Mouse (Mus musculus) lung, postnatal 0 days (tissue): ENCODE results near the gene Akap9. TPM values are rescaled to one million over a fixed set of nuclear protein-coding genes. Genes with fewer than 3 reads are reported as not detected.

Experiments used
- ATAC-seq: fragments of 200-750 bp; cut with Nextera tagmentation; 2 replicates; pipeline ENCODE4 v1.8.0; 2017; ENCODE audit warnings: moderate library complexity
- DNase-seq: peaks from one replicate; pipeline ENCODE4 v3.0.0-alpha.2; 2016; ENCODE audit warnings: low spot score
- H3K27ac ChIP-seq: fragments of 300-500 bp; sonication (generic); 2 replicates; pipeline ENCODE4 v1.5.1; 2014; ENCODE audit warnings: antibody characterized with exemption, mild to moderate bottlenecking, low read length, mixed read lengths
- H3K27me3 ChIP-seq: fragments of 300-500 bp; sonication (generic); replicated peaks from 2 replicates; pipeline ENCODE4 v1.6.1; 2014; ENCODE audit warnings: low read length, mixed read lengths; ENCODE audit not compliant: insufficient read depth
- H3K36me3 ChIP-seq: fragments of 300-500 bp; sonication (generic); 2 replicates; pipeline ENCODE4 v1.6.1; 2014; ENCODE audit warnings: low read length, mixed read lengths; ENCODE audit not compliant: insufficient read depth
- H3K4me1 ChIP-seq: fragments of 300-500 bp; sonication (generic); 2 replicates; pipeline ENCODE4 v1.6.1; 2014; ENCODE audit warnings: antibody characterized with exemption, low read depth, low read length, mixed read lengths; ENCODE audit not compliant: insufficient read depth
- H3K4me2 ChIP-seq: fragments of 300-500 bp; sonication (generic); replicated peaks from 2 replicates; pipeline ENCODE4 v1.6.1; 2014; ENCODE audit warnings: low read depth, mild to moderate bottlenecking, low read length, moderate library complexity, mixed read lengths
- H3K4me3 ChIP-seq: fragments of 300-500 bp; sonication (generic); 2 replicates; pipeline ENCODE4 v1.5.1; 2014; ENCODE audit warnings: low read depth, low read length
- H3K9ac ChIP-seq: fragments of 300-500 bp; sonication (generic); replicated peaks from 2 replicates; pipeline ENCODE4 v1.6.1; 2014; ENCODE audit warnings: low read depth, mild to moderate bottlenecking
- H3K9me3 ChIP-seq: fragments of 300-500 bp; sonication (generic); 2 replicates; pipeline ENCODE4 v1.6.1; 2016; ENCODE audit warnings: low read length, mixed read lengths
- CTCF ChIP-seq: IDR thresholded peaks from 2 replicates; pipeline ENCODE4 v1.5.1; 2016; ENCODE audit warnings: antibody characterized with exemption, mild to moderate bottlenecking
- EP300 ChIP-seq: IDR thresholded peaks from 2 replicates; pipeline ENCODE4 v1.6.1; 2016; ENCODE audit warnings: antibody characterized with exemption, mild to moderate bottlenecking, control low read depth
- WGBS: fragments of 180-500 bp; shearing (Covaris S2); extraction: QIAGEN DNeasy Blood & Tissue Kit; methylation state at CpG from one replicate; pipeline ENCODE4 v1.1.7; 2014; 5-methylcytosine and 5-hydroxymethylcytosine counted together
- polyA plus RNA-seq: library from polyadenylated mRNA; unstranded; fragments of >200 nt; fragmentation: Nextera tagmentation; extraction: Ambion mirVana; gene quantifications from 2 replicates; pipeline ENCODE4 v1.2.1, GENCODE M21; 2015

The Akap9 gene
- polyA plus RNA-seq, 1 experiment from 2014 or later = 144 TPM

- TF ChIP-seq EP300 (no peak), CTCF (no peak)
- Histone ChIP-seq H3K36me3 (peaks cover 19% of the 10 kb centered on the region; the same call in 1 of the 2 replicates), H3K4me1 (no peaks in the 10 kb centered on the region), H3K9me3 (no peaks in the 10 kb centered on the region), H3K27ac (no peak overlapping the region), H3K9ac (no peak overlapping the region), H3K27me3 (no peaks in the 10 kb centered on the region), H3K4me2 (no peak overlapping the region), H3K4me3 (no peak overlapping the region)
- 84% methylated on average over 3 of the region's 3 CpGs for WGBS
- no peak for ATAC-seq
- no peak for DNase-seq
Measured at GRCm38 (mm10) chr5:4079086-4079485, 151.2 kb downstream of the Akap9 start.

DNA sequence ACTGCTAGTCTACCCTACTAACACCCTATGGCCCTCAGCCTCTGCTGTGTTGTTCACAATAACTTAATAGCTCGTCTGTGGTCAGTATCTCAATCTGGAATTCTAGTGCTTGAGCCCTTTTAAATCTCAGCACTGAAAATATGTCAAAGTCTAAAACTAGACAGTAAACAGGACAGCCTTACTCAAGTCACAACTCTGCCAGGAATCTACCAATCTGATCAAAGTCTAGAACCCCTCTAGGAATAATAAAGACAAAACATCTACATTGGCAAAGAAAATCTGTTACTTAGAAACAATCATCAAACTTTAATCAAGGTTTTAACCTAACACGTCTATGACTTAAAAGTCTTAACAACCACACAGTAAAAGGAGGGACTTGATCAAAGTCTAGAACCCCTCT is 153.0 kb downstream of the Akap9 start:
- Histone ChIP-seq H3K27me3 (no peaks in the 10 kb centered on the region), H3K4me3 (no peak overlapping the region), H3K9me3 (no peaks in the 10 kb centered on the region), H3K9ac (no peak overlapping the region), H3K4me1 (no peaks in the 10 kb centered on the region), H3K4me2 (no peak overlapping the region), H3K27ac (no peak overlapping the region), H3K36me3 (peaks cover 19% of the 10 kb centered on the region; the same call in 1 of the 2 replicates)
- TF ChIP-seq EP300 = no peak
- WGBS = 85% methylated on average over 2 of the region's 2 CpGs
- DNase-seq (no peak), ATAC-seq (no peak)

DNA sequence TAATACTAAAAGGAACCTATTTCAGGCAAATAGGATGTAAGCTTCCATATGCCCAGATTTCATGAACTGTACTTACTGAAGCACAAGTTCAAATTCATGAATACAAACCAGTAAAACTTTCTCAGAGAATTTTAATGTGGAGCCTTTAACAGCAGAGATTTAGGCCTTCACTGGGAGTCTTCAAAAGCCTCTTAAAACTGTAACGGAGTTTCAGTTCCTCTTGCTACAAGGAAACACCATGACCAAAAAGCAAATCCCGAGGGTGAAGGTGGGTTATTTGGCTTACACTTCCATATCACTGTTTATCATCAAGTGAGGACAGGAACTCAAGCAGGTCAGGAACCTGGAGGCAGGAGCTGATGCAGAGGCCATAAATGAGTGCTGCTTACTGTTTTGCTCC is 153.7 kb downstream of the Akap9 start:
- TF ChIP-seq CTCF = no peak
- ATAC-seq = no peak

GRCm38 (mm10) chr5:4084948-4085347 is 157.1 kb downstream of the Akap9 start:
- WGBS = 72% methylated on average over 7 of the region's 7 CpGs
- Histone ChIP-seq H3K4me3 (no peak overlapping the region), H3K4me1 (no peaks in the 10 kb centered on the region), H3K27ac (no peak overlapping the region), H3K9ac (no peak overlapping the region), H3K36me3 (peaks cover 17% of the 10 kb centered on the region; the same call in 1 of the 2 replicates), H3K4me2 (no peak overlapping the region), H3K9me3 (no peaks in the 10 kb centered on the region), H3K27me3 (no peaks in the 10 kb centered on the region)
- no peak for ATAC-seq
- no peak for TF ChIP-seq EP300
- no peak for TF ChIP-seq CTCF
- DNase-seq = no peak

More for the DNA sequence above, 153.7 kb downstream of the Akap9 start:
- 66% methylated on average over 2 of the region's 2 CpGs for WGBS
- no peaks in the 10 kb centered on the region for H3K9me3 ChIP-seq
- no peak overlapping the region for H3K9ac ChIP-seq
- peaks cover 19% of the 10 kb centered on the region; the same call in 1 of the 2 replicates for H3K36me3 ChIP-seq
- H3K4me2 ChIP-seq = no peak overlapping the region
- H3K4me1 ChIP-seq = no peaks in the 10 kb centered on the region
- no peak overlapping the region for H3K4me3 ChIP-seq
- H3K27ac ChIP-seq = no peak overlapping the region
- no peak for DNase-seq
- no peaks in the 10 kb centered on the region for H3K27me3 ChIP-seq

- no peak for ATAC-seq
- TF ChIP-seq EP300 (no peak), CTCF (no peak)
- Histone ChIP-seq H3K9ac (no peak overlapping the region), H3K4me2 (no peak overlapping the region), H3K4me1 (no peaks in the 10 kb centered on the region), H3K27me3 (no peaks in the 10 kb centered on the region), H3K9me3 (no peaks in the 10 kb centered on the region), H3K36me3 (peaks cover 17% of the 10 kb centered on the region; the same call in 1 of the 2 replicates), H3K27ac (no peak overlapping the region), H3K4me3 (no peak overlapping the region)
- WGBS = 85% methylated on average over 4 of the region's 4 CpGs
- no peak for DNase-seq
Measured at GRCm38 (mm10) chr5:4086309-4086708, 158.5 kb downstream of the Akap9 start.

- Histone ChIP-seq H3K9me3 (no peaks in the 10 kb centered on the region), H3K9ac (no peak overlapping the region), H3K4me1 (no peaks in the 10 kb centered on the region), H3K27me3 (no peaks in the 10 kb centered on the region), H3K4me3 (no peak overlapping the region), H3K27ac (no peak overlapping the region), H3K36me3 (peaks cover 17% of the 10 kb centered on the region; the same call in 1 of the 2 replicates), H3K4me2 (no peak overlapping the region)
- TF ChIP-seq CTCF = no peak
- no peak for TF ChIP-seq EP300
- ATAC-seq = no peak
- 94% methylated on average over 5 of the region's 5 CpGs for WGBS
- no peak for DNase-seq
Measured at GRCm38 (mm10) chr5:4088190-4088589, 160.3 kb downstream of the Akap9 start.

DNA sequence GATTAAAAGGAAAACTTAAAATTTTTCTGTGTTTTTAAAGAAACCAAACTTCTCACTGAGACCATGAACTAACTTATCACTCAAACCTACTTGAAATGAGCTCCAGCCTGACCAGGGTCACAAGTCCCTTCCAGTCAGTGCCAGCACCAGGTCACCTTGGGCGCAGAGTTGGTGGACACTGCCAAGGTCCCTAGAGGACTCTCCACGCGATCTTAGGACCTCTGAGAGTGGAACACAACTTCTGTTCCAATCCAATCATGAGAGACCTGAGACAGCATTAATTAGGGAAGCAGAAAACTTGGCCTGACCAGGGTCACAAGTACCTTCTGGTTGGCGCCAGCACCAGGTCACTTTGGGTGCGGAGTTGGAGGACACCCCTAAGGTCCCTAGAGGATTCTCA is 166.6 kb downstream of the Akap9 start:
- no peaks in the 10 kb centered on the region for H3K9me3 ChIP-seq
- WGBS = 96% methylated on average over 5 of the region's 5 CpGs

More for the DNA sequence above, 166.6 kb downstream of the Akap9 start:
- H3K36me3 ChIP-seq = peaks cover 12% of the 10 kb centered on the region; the same call in 1 of the 2 replicates
- no peak for DNase-seq
- TF ChIP-seq EP300 (no peak), CTCF (no peak)
- H3K9ac ChIP-seq = no peak overlapping the region
- no peak overlapping the region for H3K4me3 ChIP-seq
- no peak for ATAC-seq
- H3K4me1 ChIP-seq = no peaks in the 10 kb centered on the region
- no peak overlapping the region for H3K4me2 ChIP-seq
- no peaks in the 10 kb centered on the region for H3K27me3 ChIP-seq
- H3K27ac ChIP-seq = no peak overlapping the region
